Mouse (Mus musculus) liver, postnatal 0 days (tissue): ENCODE results near the gene Spock1. TPM values are rescaled to one million over a fixed set of nuclear protein-coding genes. Genes with fewer than 3 reads are reported as not detected.

ENCODE experiments used
- ATAC-seq: fragments of 200-750 bp; cut with Nextera tagmentation; 2 replicates; pipeline ENCODE4 v1.8.0; 2017; ENCODE audit warnings: mild to moderate bottlenecking, moderate library complexity
- DNase-seq: peaks from one replicate; pipeline ENCODE4 v3.0.0-alpha.2; 2016
- H3K27ac ChIP-seq: fragments of 300-500 bp; sonication (generic); 2 replicates; pipeline ENCODE4 v1.5.1; 2014; ENCODE audit warnings: antibody characterized with exemption, moderate library complexity, mild to moderate bottlenecking, low read depth
- H3K27me3 ChIP-seq: fragments of 300-500 bp; sonication (generic); 2 replicates; pipeline ENCODE4 v1.6.1; 2014; ENCODE audit warnings: low read length, control low read depth, mixed read lengths; ENCODE audit not compliant: insufficient read depth
- H3K36me3 ChIP-seq: fragments of 300-500 bp; sonication (generic); replicated peaks from 2 replicates; pipeline ENCODE4 v1.6.1; 2014; ENCODE audit warnings: mild to moderate bottlenecking, control low read depth, low read length, moderate library complexity, mixed read lengths; ENCODE audit not compliant: insufficient read depth
- H3K4me1 ChIP-seq: fragments of 300-500 bp; sonication (generic); 2 replicates; pipeline ENCODE4 v1.6.1; 2014; ENCODE audit warnings: antibody characterized with exemption, mild to moderate bottlenecking, control low read depth; ENCODE audit not compliant: insufficient read depth
- H3K4me2 ChIP-seq: fragments of 300-500 bp; sonication (generic); 2 replicates; pipeline ENCODE4 v1.6.1; 2014; ENCODE audit warnings: low read depth, mild to moderate bottlenecking, low read length, moderate library complexity, mixed read lengths
- H3K4me3 ChIP-seq: fragments of 300-500 bp; sonication (generic); 2 replicates; pipeline ENCODE4 v1.5.1; 2014; ENCODE audit warnings: low read depth, low read length
- H3K9ac ChIP-seq: fragments of 300-500 bp; sonication (generic); replicated peaks from 2 replicates; pipeline ENCODE4 v1.6.1; 2014; ENCODE audit warnings: mild to moderate bottlenecking, moderate library complexity
- H3K9me3 ChIP-seq: fragments of 300-500 bp; sonication (generic); 2 replicates; pipeline ENCODE4 v1.6.1; 2016; ENCODE audit warnings: mild to moderate bottlenecking, control low read depth, low read length, mixed read lengths
- CTCF ChIP-seq: sonication (generic); IDR thresholded peaks from 2 replicates; pipeline ENCODE4 v1.5.1; 2016; ENCODE audit warnings: antibody characterized with exemption, low read depth
- EP300 ChIP-seq: IDR thresholded peaks from 2 replicates; pipeline ENCODE4 v1.6.1; 2016; ENCODE audit warnings: antibody characterized with exemption, low read depth, mild to moderate bottlenecking
- WGBS: fragments of 180-500 bp; shearing (Covaris S2); extraction: QIAGEN DNeasy Blood & Tissue Kit; methylation state at CpG from one replicate; pipeline ENCODE4 v1.1.7; 2014; ENCODE audit not compliant: insufficient replicate concordance; 5-methylcytosine and 5-hydroxymethylcytosine counted together
- polyA plus RNA-seq: library from polyadenylated mRNA; unstranded; fragments of >200 nt; fragmentation: Nextera tagmentation; extraction: Ambion mirVana; gene quantifications from 2 replicates; pipeline ENCODE4 v1.2.1, GENCODE M21; 2015

Spock1 gene
- polyA plus RNA-seq, 1 experiment from 2014 or later: not detected

DNA sequence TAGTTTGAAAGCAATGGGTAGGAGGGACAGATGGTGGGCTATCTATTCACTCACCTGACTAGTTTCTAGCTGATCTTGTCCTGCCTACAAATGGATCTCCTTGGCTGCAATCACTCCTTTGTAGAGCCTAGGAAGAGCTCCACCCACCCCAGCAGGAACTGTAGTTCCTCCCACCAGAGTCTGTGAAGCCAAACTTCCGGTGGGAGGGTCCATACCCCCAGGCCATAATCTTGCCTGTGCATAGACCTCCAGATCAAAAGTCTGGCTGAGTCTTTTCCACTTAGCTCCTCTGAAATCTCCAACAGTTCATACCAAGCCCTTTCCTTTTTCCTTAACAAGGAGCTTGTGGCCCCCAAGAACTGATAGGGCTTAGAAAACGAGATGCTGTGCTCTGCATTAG lies 78.0 kb downstream of the Spock1 start:
- Histone ChIP-seq H3K9me3 (peaks cover 5% of the 10 kb centered on the region), H3K4me2 (no peak overlapping the region), H3K9ac (no peak overlapping the region), H3K4me1 (no peaks in the 10 kb centered on the region), H3K27me3 (no peaks in the 10 kb centered on the region), H3K36me3 (no peaks in the 10 kb centered on the region), H3K27ac (no peak overlapping the region), H3K4me3 (no peak overlapping the region)
- no peak for DNase-seq
- WGBS: 49% methylated on average over 2 of the region's 2 CpGs
- no peak for TF ChIP-seq EP300
- TF ChIP-seq CTCF: no peak
- no peak for ATAC-seq

GRCm38 (mm10) chr13:57816276-57816675 lies 91.9 kb downstream of the Spock1 start:
- no peak overlapping the region for H3K4me2 ChIP-seq
- no peaks in the 10 kb centered on the region for H3K36me3 ChIP-seq
- H3K4me3 ChIP-seq: no peak overlapping the region
- 78% methylated on average over 11 of the region's 11 CpGs for WGBS
- DNase-seq: no peak
- H3K9ac ChIP-seq: no peak overlapping the region
- H3K9me3 ChIP-seq: no peaks in the 10 kb centered on the region
- no peak for ATAC-seq
- no peak overlapping the region for H3K27ac ChIP-seq
- H3K27me3 ChIP-seq: no peaks in the 10 kb centered on the region
- H3K4me1 ChIP-seq: no peaks in the 10 kb centered on the region
- no peak for TF ChIP-seq CTCF
- TF ChIP-seq EP300: no peak

DNA sequence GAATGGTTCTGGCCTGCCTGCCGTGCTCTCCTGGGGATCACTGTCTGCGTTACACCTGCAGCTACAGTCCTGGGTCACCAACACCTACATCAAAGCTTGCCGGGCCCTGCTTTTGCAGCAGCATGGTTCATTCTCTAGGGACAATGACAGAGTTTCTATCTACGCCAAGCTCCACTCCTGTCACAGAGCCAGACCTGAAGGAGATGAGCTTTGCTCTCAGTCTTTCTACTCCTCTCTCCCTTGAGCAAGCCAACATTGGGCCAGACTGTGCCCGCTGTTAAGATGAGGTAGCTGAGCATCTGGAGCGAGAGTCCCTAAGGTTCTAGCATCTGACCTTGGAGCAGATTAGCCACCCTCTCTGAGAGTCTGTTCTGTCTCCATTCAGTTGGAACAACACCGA lies 95.5 kb downstream of the Spock1 start:
- Histone ChIP-seq H3K36me3 (no peaks in the 10 kb centered on the region), H3K4me2 (no peak overlapping the region), H3K4me3 (no peak overlapping the region), H3K9ac (no peak overlapping the region), H3K27me3 (no peaks in the 10 kb centered on the region), H3K9me3 (no peaks in the 10 kb centered on the region), H3K4me1 (no peaks in the 10 kb centered on the region), H3K27ac (no peak overlapping the region)
- no peak for TF ChIP-seq CTCF
- no peak for TF ChIP-seq EP300
- DNase-seq (no peak), ATAC-seq (no peak)
- 78% methylated on average over 7 of the region's 7 CpGs for WGBS

DNA sequence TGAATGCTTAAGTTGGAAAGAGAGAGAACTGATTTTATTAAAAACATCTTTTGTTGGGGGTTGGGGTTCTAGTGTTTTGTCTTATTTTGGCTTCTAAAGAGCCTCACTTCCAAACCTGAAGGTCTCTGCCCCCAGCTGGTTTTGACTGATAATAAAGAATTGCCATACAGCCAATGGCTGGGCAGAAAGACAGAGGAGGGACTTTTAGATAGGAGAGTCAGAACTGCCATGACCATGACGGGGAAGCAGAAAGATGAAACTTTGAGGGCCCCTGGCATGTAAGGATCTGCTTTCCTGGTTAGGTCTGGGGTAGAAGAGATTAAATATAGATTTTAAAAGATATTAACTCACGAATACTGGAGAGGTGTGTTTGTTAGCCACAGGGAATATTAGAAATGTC lies 96.9 kb downstream of the Spock1 start:
- 51% methylated on average over 2 of the region's 2 CpGs for WGBS
- Histone ChIP-seq H3K4me1 (no peaks in the 10 kb centered on the region), H3K9ac (no peak overlapping the region), H3K4me3 (no peak overlapping the region), H3K27me3 (no peaks in the 10 kb centered on the region), H3K4me2 (no peak overlapping the region), H3K27ac (no peak overlapping the region), H3K9me3 (no peaks in the 10 kb centered on the region), H3K36me3 (no peaks in the 10 kb centered on the region)
- TF ChIP-seq CTCF: no peak
- TF ChIP-seq EP300: no peak
- no peak for DNase-seq
- no peak for ATAC-seq

DNA sequence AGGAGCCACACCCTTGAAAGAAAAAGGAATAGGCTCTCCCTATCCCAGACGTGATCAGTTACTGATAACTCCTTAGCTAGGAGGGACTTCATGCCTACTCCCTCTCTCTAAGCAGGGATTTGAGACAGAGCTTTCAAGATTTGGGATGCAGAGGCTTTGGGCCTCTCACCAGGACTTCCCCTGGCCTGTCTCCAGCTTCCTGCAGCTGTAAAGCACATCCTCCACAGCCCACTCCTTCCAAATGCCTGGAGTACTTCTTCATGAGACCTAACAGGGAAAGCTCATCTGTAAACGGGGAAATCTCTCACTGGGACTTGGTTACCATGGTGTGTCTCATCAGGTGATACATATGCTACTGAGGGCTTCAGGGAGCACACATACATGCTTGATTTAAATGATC lies 97.3 kb downstream of the Spock1 start:
- no peaks in the 10 kb centered on the region for H3K9me3 ChIP-seq

GRCm38 (mm10) chr13:57810083-57810482 lies 98.0 kb downstream of the Spock1 start:
- Histone ChIP-seq H3K27ac (no peak overlapping the region), H3K4me1 (no peaks in the 10 kb centered on the region), H3K9ac (no peak overlapping the region), H3K4me2 (no peak overlapping the region), H3K27me3 (no peaks in the 10 kb centered on the region), H3K4me3 (no peak overlapping the region), H3K36me3 (no peaks in the 10 kb centered on the region), H3K9me3 (no peaks in the 10 kb centered on the region)
- ATAC-seq: no peak
- DNase-seq: no peak
- TF ChIP-seq CTCF (no peak), EP300 (no peak)
- WGBS: 65% methylated on average over 5 of the region's 5 CpGs

More for the DNA sequence above, 97.3 kb downstream of the Spock1 start:
- Histone ChIP-seq H3K9ac (no peak overlapping the region), H3K27ac (no peak overlapping the region), H3K4me1 (no peaks in the 10 kb centered on the region), H3K4me3 (no peak overlapping the region), H3K27me3 (no peaks in the 10 kb centered on the region), H3K4me2 (no peak overlapping the region), H3K36me3 (no peaks in the 10 kb centered on the region)
- ATAC-seq (no peak), DNase-seq (no peak)
- TF ChIP-seq CTCF (no peak), EP300 (no peak)
- 38% methylated on average over 2 of the region's 2 CpGs for WGBS

GRCm38 (mm10) chr13:57809603-57810002 lies 98.5 kb downstream of the Spock1 start:
- Histone ChIP-seq H3K27ac (no peak overlapping the region), H3K9ac (no peak overlapping the region), H3K4me3 (no peak overlapping the region), H3K36me3 (no peaks in the 10 kb centered on the region), H3K4me2 (no peak overlapping the region), H3K27me3 (no peaks in the 10 kb centered on the region), H3K4me1 (no peaks in the 10 kb centered on the region), H3K9me3 (no peaks in the 10 kb centered on the region)
- DNase-seq: no peak
- TF ChIP-seq EP300 (no peak), CTCF (no peak)
- no peak for ATAC-seq
- WGBS: 75% methylated on average over 11 of the region's 11 CpGs
